Mouse (Mus musculus): Measurements from ENCODE around the gene Creld2.

GRCm38 (mm10) chr15:88836571-88836970, 17.1 kb downstream of the Creld2 start:
- TF ChIP-seq POLR2AphosphoS5 (IDR thresholded peaks at IDR 0.05; ENCODE audit: insufficient replicate concordance, low read depth, low read length), result no peak
- TF ChIP-seq CTCF (IDR thresholded peaks at IDR 0.05; ENCODE audit: low read depth, low read length), result no peak
- no peak for TF ChIP-seq TAL1 (conservative IDR thresholded peaks at IDR 0.05; ENCODE audit: low read depth, low read length)
- no peak for TF ChIP-seq GATA1 (IDR thresholded peaks at IDR 0.05; ENCODE audit: borderline replicate concordance, low read length)
- TF ChIP-seq GATA2 (IDR thresholded peaks at IDR 0.05; ENCODE audit: borderline replicate concordance, low read depth, low read length), result no peak
